Mouse (Mus musculus) olfactory bulb, adult 2 months (tissue): ENCODE results near the gene Tmem107. TPM values are rescaled to one million over a fixed set of nuclear protein-coding genes. Genes with fewer than 3 reads are reported as not detected.
A peak's percentile ranks its signal among the peaks of the same experiment; 100 is the strongest.

Source experiments
- H3K27ac ChIP-seq: fragments of 200-500 bp; 2 replicates; pipeline ENCODE4 v1.5.1; 2012; ENCODE audit warnings: low read depth, low read length; ENCODE audit not compliant: insufficient read depth
- H3K4me1 ChIP-seq: fragments of 200-500 bp; 2 replicates; pipeline ENCODE4 v1.6.1; 2012; ENCODE audit warnings: low read length; ENCODE audit not compliant: control insufficient read depth, insufficient read depth
- H3K4me3 ChIP-seq: fragments of 200-500 bp; 2 replicates; pipeline ENCODE4 v1.5.1; 2012; ENCODE audit warnings: mild to moderate bottlenecking, low read depth, low read length, moderate library complexity; ENCODE audit not compliant: insufficient read depth
- CTCF ChIP-seq: fragments of 200-500 bp; IDR thresholded peaks from 2 replicates; pipeline ENCODE4 v1.5.1; 2012; ENCODE audit warnings: low read depth, mild to moderate bottlenecking, low read length, moderate library complexity; ENCODE audit not compliant: insufficient read depth
- POLR2A ChIP-seq: fragments of 200-500 bp; IDR thresholded peaks from 2 replicates; pipeline ENCODE4 v1.6.1; 2012; ENCODE audit warnings: mild to moderate bottlenecking, low read depth, low read length, moderate library complexity; ENCODE audit not compliant: insufficient read depth
- WGBS: fragments of 180-500 bp; shearing (Covaris S2); methylation state at CpG from one replicate; pipeline ENCODE4 v1.1.7; 2018; 5-methylcytosine and 5-hydroxymethylcytosine counted together
- polyA plus RNA-seq: library from polyadenylated mRNA; stranded (reverse); fragments of >200 nt; gene quantifications from 2 replicates; pipeline ENCODE4 v1.2.4, GENCODE M21; 2012; ENCODE audit warnings: low replicate concordance; ENCODE audit not compliant: missing spikeins, insufficient read depth, insufficient read length

Tmem107 gene
- polyA plus RNA-seq, 1 experiment, result not detected

DNA sequence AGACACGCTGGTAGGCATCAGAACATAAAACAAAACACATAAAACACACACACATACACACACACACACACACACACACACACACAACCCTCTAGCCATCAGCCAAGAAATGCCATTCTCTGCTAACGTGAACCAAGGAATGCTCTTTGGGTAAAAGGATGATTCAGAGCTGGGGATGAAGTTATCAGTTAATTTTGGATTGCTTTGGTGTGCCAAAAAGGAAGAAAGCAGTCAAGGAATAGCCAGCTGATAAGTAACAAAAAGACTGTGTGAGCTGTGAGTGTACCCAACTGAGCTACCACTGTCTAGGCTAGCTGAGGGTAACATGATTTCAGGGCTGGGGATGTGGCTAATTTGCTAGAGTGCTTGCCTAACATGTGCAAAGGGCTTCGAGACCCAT lies 43.4 kb downstream of the Tmem107 start:
- 75% methylated on average over 3 of the region's 3 CpGs for WGBS
- Histone ChIP-seq H3K4me1 (peaks cover 7% of the 10 kb centered on the region), H3K27ac (no peak overlapping the region), H3K4me3 (no peak overlapping the region)
- TF ChIP-seq CTCF (no peak), POLR2A (no peak)

DNA sequence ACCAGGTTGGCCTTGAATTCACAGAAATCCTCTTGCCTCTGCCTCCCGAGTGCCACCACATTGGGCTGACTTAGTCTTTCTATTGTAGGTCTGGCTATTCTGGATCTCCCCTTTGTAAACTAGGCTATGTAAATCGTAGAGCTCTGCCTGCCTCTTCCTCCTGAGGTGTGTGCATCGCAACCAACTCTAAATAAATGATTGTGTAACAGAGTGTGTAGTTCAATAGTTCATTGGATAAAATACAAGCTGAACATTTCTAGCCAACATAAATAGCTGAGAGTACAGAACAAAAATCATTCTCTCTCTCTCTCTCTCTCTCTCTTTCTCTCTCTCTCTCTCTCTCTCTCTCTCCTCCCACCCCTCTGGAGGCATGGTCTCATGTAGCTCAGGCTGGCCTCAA lies 44.0 kb downstream of the Tmem107 start:
- Histone ChIP-seq H3K4me3 (no peak overlapping the region), H3K4me1 (peaks cover 6% of the 10 kb centered on the region), H3K27ac (no peak overlapping the region)
- 84% methylated on average over 3 of the region's 3 CpGs for WGBS
- no peak for TF ChIP-seq CTCF
- TF ChIP-seq POLR2A, result no peak

DNA sequence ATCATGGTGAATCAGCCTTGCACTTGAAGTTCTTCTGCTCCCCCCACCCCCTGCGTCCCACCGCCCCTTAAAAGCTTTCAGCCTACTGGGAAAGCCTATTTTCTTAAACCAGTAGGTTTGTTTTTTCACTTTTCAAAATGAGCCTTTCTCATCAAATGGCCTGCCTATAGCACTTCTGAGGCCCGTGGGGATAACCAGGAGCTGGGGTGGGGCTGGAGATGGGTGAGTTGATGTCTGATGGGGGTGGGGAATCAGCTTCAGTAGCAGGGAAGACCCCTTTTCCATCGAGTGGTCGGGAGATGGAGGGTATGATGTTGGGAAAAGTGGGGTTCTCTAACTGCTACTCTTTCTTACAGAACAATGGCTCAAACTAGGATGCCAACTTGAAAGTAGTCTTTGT lies 46.2 kb downstream of the Tmem107 start:
- Histone ChIP-seq H3K4me3 (no peak overlapping the region), H3K4me1 (peaks cover 19% of the 10 kb centered on the region), H3K27ac (no peak overlapping the region)
- WGBS, result 60% methylated on average over 5 of the region's 5 CpGs
- TF ChIP-seq CTCF (no peak), POLR2A (no peak)

DNA sequence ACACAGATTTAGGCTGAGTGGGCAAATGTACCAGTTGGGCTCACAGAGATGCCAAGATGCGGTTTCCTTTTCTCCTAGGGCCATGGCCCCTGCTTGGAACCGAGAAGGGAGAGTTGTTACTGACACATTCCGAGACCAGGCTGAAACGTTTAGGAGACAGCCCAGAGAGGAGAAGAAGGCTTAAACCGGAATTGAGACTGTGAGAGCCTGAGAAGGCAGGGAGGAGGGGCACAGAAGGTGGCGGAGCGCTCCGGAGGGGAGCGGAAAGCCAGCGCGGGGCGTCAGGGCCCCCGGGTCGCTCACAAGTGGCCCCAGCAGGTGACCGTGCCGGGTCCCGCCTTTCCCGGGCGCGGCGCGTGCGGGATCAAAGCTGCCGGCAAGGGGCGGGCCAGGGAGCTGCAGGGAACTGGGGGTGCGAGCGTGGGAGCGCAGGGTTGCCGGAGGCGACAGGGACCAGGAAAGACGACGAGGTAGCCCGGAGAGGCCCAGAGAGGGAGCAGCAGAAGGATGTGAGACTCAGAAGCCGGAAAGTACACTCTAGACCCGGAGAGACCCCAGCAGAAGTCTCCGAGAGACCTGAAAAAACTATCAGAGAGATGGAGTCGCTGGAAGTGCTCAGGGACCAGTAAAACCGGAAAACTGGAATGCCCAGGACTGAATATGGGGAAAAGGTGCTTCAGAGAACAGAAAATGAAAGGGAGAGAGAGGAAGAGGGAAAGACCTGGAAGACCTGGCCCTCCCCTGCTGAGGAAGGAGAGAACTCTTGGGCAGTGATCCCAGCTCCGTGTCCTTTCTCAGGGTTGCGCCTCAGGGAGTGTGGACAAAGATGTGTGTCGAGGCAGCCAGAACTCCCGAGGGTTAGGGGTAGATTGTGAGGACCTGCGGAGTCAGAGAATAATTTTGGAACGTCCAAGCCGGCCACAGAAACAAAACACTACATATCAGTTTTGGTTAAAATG lies 47.4 kb downstream of the Tmem107 start:
- Histone ChIP-seq H3K4me1 (peaks cover 19% of the 10 kb centered on the region), H3K27ac (peak overlapping the region; percentile 68), H3K4me3 (peak overlapping the region; percentile 79)
- no peak for TF ChIP-seq CTCF
- no peak for TF ChIP-seq POLR2A
- under 1% methylated on average over 45 of the region's 45 CpGs for WGBS

DNA sequence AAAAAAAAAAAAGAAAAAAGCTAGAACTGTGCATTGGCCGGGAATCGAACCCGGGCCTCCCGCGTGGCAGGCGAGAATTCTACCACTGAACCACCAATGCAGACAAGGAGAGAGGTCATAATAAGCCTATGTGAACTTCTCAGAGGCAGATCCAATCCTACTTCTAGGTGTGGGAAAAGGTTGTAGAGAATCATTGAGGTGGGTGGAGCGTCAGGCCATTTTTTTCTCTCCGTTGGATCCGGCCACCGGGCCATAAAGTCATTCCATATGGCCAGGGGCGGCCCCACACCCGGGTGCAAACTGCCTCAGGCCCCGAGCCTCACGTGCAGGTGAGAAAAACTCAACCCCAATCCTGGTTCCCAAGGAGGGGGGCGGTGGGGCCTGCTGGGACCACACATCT lies 48.2 kb downstream of the Tmem107 start:
- WGBS, result 6% methylated on average over 15 of the region's 15 CpGs

DNA sequence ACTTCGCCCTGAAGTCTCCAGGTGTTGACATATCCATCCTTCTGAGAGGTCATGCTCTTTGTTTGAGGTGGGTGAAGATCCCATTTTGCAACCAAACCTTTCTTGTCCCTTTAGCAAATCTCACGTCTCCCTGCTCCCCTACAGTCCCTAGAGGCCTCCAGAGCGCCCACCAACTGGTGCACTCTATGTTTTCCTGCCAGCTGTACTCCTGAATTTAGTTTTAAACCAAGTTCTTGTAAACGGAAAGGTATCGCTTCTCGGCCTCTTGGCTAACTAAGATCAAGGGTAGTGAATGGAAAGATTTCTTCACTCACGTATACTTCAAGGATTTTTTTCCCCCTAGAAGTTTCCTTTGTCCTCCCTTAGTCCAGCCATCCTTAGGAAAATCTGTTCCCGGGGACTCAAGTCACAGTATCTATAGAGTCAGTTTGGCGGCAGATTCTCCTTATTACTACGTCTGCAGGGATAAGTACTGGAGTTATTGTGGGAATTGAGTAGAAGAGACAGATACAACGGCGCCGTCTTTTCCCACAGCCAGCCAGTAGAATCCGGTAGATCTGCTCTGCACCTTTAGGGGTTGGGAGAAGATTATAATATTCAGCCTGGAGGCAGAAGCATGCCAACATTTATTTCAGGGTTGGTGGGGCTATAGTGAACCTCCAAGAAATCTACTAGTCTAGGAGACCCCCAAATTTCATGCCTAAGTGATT lies 49.0 kb downstream of the Tmem107 start:
- Histone ChIP-seq H3K27ac (no peak overlapping the region), H3K4me3 (no peak overlapping the region), H3K4me1 (peaks cover 19% of the 10 kb centered on the region)
- TF ChIP-seq CTCF, result no peak
- TF ChIP-seq POLR2A, result no peak
- WGBS, result 72% methylated on average over 14 of the region's 14 CpGs

More for the DNA sequence above, 48.2 kb downstream of the Tmem107 start:
- Histone ChIP-seq H3K4me1 (peaks cover 19% of the 10 kb centered on the region), H3K27ac (no peak overlapping the region), H3K4me3 (peak overlapping the region; percentile 79; the same call in 1 of the 2 replicates)
- no peak for TF ChIP-seq CTCF
- TF ChIP-seq POLR2A, result no peak

DNA sequence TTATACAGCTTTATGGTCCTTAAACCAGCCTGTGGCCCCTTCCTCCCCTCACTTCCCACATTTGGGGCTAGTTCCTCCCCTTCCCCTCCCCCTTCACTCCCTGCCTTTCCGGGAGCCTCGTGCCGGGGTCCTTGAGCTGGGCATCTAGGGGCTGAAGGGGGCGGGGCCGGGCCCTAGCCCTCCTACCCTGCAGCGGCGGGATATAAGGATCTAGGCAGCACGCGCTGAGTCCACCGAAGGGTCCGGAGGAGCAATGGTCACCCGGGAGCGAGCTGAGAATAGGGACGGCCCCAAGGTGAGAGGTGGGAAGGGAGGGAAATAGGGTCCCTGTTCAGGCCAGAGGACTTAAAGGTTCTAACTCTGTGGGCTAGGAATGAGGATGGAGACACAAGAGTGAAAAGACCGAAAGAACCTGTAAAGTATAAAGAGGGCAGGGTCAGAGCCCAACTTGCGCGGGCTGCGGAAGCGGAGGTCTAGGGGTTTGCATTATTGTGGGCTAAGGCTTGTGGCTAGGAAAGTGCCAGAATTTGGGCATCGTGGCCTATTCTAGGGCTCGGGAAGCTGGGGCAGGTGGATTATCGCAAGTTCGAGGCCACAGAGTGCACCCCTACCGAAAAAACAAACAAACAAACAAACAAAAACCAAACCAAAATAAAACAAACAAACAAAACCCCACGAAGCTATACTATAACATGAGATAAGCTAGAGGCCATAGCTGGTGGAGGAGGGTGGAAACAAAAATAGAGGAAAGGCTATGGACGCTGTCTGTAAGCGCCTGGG lies 49.8 kb downstream of the Tmem107 start, which contains the start of gene Hes7:
TSS of gene Hes7 (plus strand) at position 184 of the 780 bp plus-strand sequence.
- Histone ChIP-seq H3K27ac (no peak within 1 kb of the TSS), H3K4me3 (peak within 1 kb of the TSS; percentile 78), H3K4me1 (peaks cover 20% of the 10 kb centered on the region)
- WGBS, result 24% methylated on average over 27 of the region's 27 CpGs
- TF ChIP-seq POLR2A, result no peak
- no peak for TF ChIP-seq CTCF

DNA sequence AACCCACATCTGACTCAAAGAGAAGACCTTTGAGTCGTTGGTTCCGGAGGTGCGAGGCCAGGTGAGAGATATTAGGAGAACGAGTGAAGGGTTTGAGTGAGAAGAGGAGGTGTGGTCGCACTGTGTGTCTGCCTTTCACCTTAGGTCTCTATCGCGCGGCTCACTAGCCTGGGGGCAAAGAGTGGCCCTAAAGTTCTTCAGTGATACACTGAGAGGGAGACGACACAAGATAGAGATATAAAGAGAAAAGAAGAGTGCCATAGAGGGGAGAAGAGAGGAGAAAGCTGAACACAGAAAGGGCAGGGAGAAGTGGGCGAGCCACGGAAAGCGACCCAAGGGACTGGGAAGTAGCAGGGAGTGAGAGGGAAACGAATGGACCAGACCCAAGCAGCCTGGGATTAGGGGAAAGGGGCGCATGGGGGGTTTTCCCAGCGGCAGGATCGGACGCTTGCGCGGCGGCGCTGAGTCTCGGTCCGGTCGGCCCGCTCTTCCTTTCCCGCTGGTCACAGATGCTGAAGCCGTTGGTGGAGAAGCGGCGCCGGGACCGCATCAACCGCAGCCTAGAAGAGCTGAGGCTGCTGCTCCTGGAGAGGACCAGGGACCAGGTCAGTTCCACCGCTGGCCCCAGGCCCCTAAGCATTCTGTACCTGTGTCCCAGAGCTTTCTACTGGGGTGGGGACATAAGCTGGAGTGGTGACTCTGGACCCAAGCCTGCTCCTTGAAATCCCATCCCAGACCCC lies 50.6 kb downstream of the Tmem107 start:
- H3K27ac ChIP-seq, result no peak overlapping the region
- TF ChIP-seq POLR2A, result no peak
- no peak for TF ChIP-seq CTCF
- H3K4me1 ChIP-seq, result peaks cover 23% of the 10 kb centered on the region
- H3K4me3 ChIP-seq, result peak overlapping the region; percentile 78
- WGBS, result 10% methylated on average over 33 of the region's 33 CpGs

DNA sequence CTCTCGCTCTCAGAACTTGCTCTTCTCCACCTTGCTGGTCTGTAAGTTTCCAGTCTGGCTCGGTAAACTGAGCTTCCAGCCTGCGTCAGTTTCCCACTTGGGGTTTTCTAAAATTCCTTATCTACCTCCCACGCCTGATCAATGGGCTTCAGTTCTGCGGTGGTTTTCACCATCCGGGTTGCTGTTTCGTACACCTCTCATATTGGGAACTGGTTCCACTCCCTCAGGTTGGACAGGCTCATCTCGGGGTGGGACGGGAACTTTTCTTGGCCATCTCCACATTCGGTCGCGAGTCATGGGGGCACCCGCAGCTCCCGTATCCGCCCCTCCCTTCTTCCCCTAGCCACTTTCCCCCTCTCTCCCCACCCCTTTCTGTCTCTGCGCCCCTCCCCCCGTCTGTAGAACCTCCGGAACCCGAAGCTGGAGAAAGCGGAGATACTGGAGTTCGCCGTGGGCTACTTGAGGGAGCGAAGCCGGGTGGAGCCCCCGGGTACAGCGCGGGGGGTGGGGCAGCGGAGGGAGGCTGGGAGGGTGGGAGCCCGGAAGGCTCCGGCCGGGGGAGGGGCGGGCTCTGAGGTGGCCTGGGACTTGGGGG lies 51.2 kb downstream of the Tmem107 start:
- H3K4me3 ChIP-seq, result peak overlapping the region; percentile 78
- no peak for TF ChIP-seq CTCF
- no peak for TF ChIP-seq POLR2A
- no peak overlapping the region for H3K27ac ChIP-seq
- peaks cover 23% of the 10 kb centered on the region for H3K4me1 ChIP-seq
- 2% methylated on average over 31 of the region's 32 CpGs for WGBS
